In the genomic region with DNA sequence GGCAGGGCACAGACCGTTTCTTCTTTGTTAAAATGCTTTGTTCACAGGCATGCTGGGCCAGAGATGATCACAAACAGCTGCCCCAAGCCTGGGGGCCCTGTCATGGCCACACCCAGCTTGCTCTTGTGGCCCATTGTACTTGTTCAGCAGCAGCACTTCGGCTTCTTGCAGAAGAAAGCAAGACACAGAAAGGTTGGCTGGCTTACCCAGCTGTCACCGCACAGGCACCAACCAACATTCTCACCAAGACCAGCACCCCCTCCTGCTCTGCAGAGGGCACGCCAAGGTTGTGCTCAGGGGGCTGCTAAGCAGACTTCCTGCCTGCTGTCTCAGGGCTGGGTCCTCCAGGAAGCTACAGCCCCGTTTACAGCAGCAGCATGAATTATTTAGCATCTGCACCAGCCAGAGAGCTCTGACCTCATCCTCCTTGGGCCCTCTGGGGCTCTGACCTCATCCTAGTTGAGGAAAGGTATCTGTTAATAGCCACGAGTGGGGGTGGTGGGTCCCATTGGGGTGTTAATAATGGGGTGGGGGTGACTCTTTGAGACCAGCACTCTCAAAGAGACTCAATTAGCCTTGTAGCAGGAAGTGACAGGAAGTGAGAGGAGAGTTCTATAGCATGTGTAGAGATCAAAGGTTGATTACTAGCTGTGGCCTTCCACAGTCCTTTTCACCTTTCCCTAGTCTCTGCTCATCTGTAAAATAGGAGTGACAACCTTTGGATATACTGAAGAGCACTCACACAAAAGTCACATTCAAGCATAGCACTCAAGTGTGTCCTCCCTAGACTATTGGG, we compare ENCODE assay signal across 8 mouse cellular contexts. TPM values are rescaled to one million over a fixed set of nuclear protein-coding genes. Genes with fewer than 3 reads are reported as not detected.
A peak's percentile ranks its signal among the peaks of the same experiment; 100 is the strongest.
DNase-seq lines count a peak whose midpoint lies in the region; ATAC-seq and TF ChIP-seq lines count a peak whose summit lies in the region.

No protein-coding gene starts in this region.

- H3K27me3 ChIP-seq in heart, embryonic 13.5 days (replicated peaks): no peaks in the 10 kb centered on the region
- no peaks in the 10 kb centered on the region for H3K27me3 ChIP-seq in embryonic facial prominence, embryonic 13.5 days
- H3K27me3 ChIP-seq in midbrain, embryonic 14.5 days (ENCODE audit: control insufficient read depth, insufficient read depth, low read length): no peaks in the 10 kb centered on the region

- 22% methylated on average over 6 of the region's 6 CpGs for WGBS in heart, embryonic 13.5 days
- 17% methylated on average over 6 of the region's 6 CpGs for WGBS in embryonic facial prominence, embryonic 13.5 days
- WGBS in midbrain, embryonic 14.5 days: 13% methylated on average over 6 of the region's 6 CpGs

- DNase-seq in heart, adult 18-20 months: no peak
- DNase-seq in midbrain, embryonic 14.5 days: peak; percentile 33
- DNase-seq in left cerebral cortex, adult 2 months (ENCODE audit: extremely low spot score in 1 of 2, low spot score in 2 of 2): no peak
- no peak for DNase-seq in adrenal gland, postnatal 25 days

- peak overlapping the region; percentile 68 for H3K9ac ChIP-seq in heart, embryonic 13.5 days
- H3K9ac ChIP-seq in embryonic facial prominence, embryonic 13.5 days: no peak overlapping the region
- H3K9ac ChIP-seq in midbrain, embryonic 14.5 days (replicated peaks; ENCODE audit: low read length): no peak overlapping the region

- ATAC-seq in heart, embryonic 13.5 days (ENCODE audit: extremely low read depth, insufficient number of reproducible peaks, low FRiP score, low TSS enrichment): no peak
- peak; percentile 81 for ATAC-seq in CD4-positive, CD25-positive, alpha-beta regulatory T cell, adult 4 months
- no peak for ATAC-seq in embryonic facial prominence, embryonic 13.5 days (ENCODE audit: insufficient number of reproducible peaks, insufficient read depth, low FRiP score, low TSS enrichment, low read depth)
- ATAC-seq in midbrain, embryonic 14.5 days (ENCODE audit: low FRiP score, low TSS enrichment): no peak
- ATAC-seq in erythroid progenitor cell, adult 5-6 weeks (replicated peaks; ENCODE audit: low FRiP score, poor library complexity, severe bottlenecking): no peak

- H3K36me3 ChIP-seq in heart, embryonic 13.5 days: peaks cover 33% of the 10 kb centered on the region
- H3K36me3 ChIP-seq in embryonic facial prominence, embryonic 13.5 days: peaks cover 36% of the 10 kb centered on the region
- H3K36me3 ChIP-seq in midbrain, embryonic 14.5 days (ENCODE audit: control insufficient read depth, insufficient read depth, low read length): no peaks in the 10 kb centered on the region

- H3K27ac ChIP-seq in heart, embryonic 13.5 days (replicated peaks): peak overlapping the region; percentile 67
- H3K27ac ChIP-seq in embryonic facial prominence, embryonic 13.5 days: peak overlapping the region; percentile 69
- H3K27ac ChIP-seq in midbrain, embryonic 14.5 days (replicated peaks; ENCODE audit: low read depth, low read length): no peak overlapping the region
- H3K27ac ChIP-seq in left cerebral cortex, adult 2 months: no peak overlapping the region

- no peak overlapping the region for H3K4me3 ChIP-seq in heart, embryonic 13.5 days
- H3K4me3 ChIP-seq in embryonic facial prominence, embryonic 13.5 days: no peak overlapping the region
- H3K4me3 ChIP-seq in midbrain, embryonic 14.5 days (replicated peaks; ENCODE audit: low read depth, low read length): no peak overlapping the region
- no peak overlapping the region for H3K4me3 ChIP-seq in left cerebral cortex, adult 2 months

- peaks cover 35% of the 10 kb centered on the region for H3K4me1 ChIP-seq in heart, embryonic 13.5 days
- H3K4me1 ChIP-seq in embryonic facial prominence, embryonic 13.5 days: peaks cover 46% of the 10 kb centered on the region
- peaks cover 6% of the 10 kb centered on the region for H3K4me1 ChIP-seq in midbrain, embryonic 14.5 days (ENCODE audit: control insufficient read depth, insufficient read depth, low read length)

- H3K4me2 ChIP-seq in heart, embryonic 13.5 days: peak overlapping the region; percentile 5; the same call in 1 of the 2 replicates
- H3K4me2 ChIP-seq in embryonic facial prominence, embryonic 13.5 days: no peak overlapping the region
- no peak overlapping the region for H3K4me2 ChIP-seq in midbrain, embryonic 14.5 days (ENCODE audit: low read length)

- H3K9me3 ChIP-seq in heart, embryonic 13.5 days: no peaks in the 10 kb centered on the region
- H3K9me3 ChIP-seq in embryonic facial prominence, embryonic 13.5 days: no peaks in the 10 kb centered on the region
- no peaks in the 10 kb centered on the region for H3K9me3 ChIP-seq in midbrain, embryonic 14.5 days (ENCODE audit: control insufficient read depth, low read length)

- TF ChIP-seq CTCF in left cerebral cortex, adult 2 months (IDR thresholded peaks at IDR 0.05): no peak

- intact Hi-C loops in left cerebral cortex, adult 2 months (cut with DNase I): no loop called here

RNA-seq across cellular contexts. Expression of a gene that starts 16.6 kb away (rescaled TPM):
- 0.82 and 1.4 TPM in 2 replicates for polyA plus RNA-seq in heart, embryonic 13.5 days (2015; fragmentation: Nextera tagmentation; extraction: Ambion mirVana)
- total RNA-seq in heart, adult 18-20 months (2021): under 1 TPM; 0.62 to 0.98 TPM
- under 1 TPM; 0.11 to 0.37 TPM for polyA plus RNA-seq in CD4-positive, CD25-positive, alpha-beta regulatory T cell, adult 4 months (2017; shearing (Covaris generic))
- polyA plus RNA-seq in embryonic facial prominence, embryonic 13.5 days (2015; fragmentation: Nextera tagmentation; extraction: Ambion mirVana): 1.0 and 2.3 TPM in 2 replicates
- polyA plus RNA-seq in midbrain, embryonic 14.5 days (2014; fragmentation: Nextera tagmentation; extraction: Ambion mirVana): 0.72 and 1.7 TPM in 2 replicates
- 2.1 and 4.3 TPM in 2 replicates for total RNA-seq in erythroid progenitor cell, adult 5-6 weeks (2015; ENCODE audit: low replicate concordance)
- total RNA-seq in erythroid progenitor cell, adult 5-6 weeks (2017; ENCODE audit: low replicate concordance): 2.9 and 6.0 TPM in 2 replicates
- under 1 TPM; 0.56 to 0.84 TPM for total RNA-seq in left cerebral cortex, adult 2 months (2021)
- total RNA-seq in adrenal gland, postnatal 25 days (2021): 0.76 and 0.95 TPM in 2 replicates

RNA-seq across cellular contexts. Expression of a gene that starts 22.3 kb away (rescaled TPM):
- 20.6 and 20.7 TPM in 2 replicates for polyA plus RNA-seq in heart, embryonic 13.5 days (2015; fragmentation: Nextera tagmentation; extraction: Ambion mirVana)
- 1 to 10 TPM; 5.1 to 7.5 TPM for total RNA-seq in heart, adult 18-20 months (2021)
- polyA plus RNA-seq in CD4-positive, CD25-positive, alpha-beta regulatory T cell, adult 4 months (2017; shearing (Covaris generic)): not detected
- polyA plus RNA-seq in embryonic facial prominence, embryonic 13.5 days (2015; fragmentation: Nextera tagmentation; extraction: Ambion mirVana): 44.4 and 44.8 TPM in 2 replicates
- 2.1 and 7.0 TPM in 2 replicates for polyA plus RNA-seq in midbrain, embryonic 14.5 days (2014; fragmentation: Nextera tagmentation; extraction: Ambion mirVana)
- not detected in 2 replicates for total RNA-seq in erythroid progenitor cell, adult 5-6 weeks (2015; ENCODE audit: low replicate concordance)
- not detected in 2 replicates for total RNA-seq in erythroid progenitor cell, adult 5-6 weeks (2017; ENCODE audit: low replicate concordance)
- total RNA-seq in left cerebral cortex, adult 2 months (2021): 1 to 10 TPM; 4.0 to 5.4 TPM
- total RNA-seq in adrenal gland, postnatal 25 days (2021): 5.4 and 13.9 TPM in 2 replicates

Comparison
In these comparisons a context has a peak if more than half of its experiments do, and no peak if none do; other contexts are left out.
1. H3K27ac ChIP-seq: peak in heart, embryonic 13.5 days (single experiment) and embryonic facial prominence, embryonic 13.5 days (single experiment); none in midbrain, embryonic 14.5 days (single experiment) and left cerebral cortex, adult 2 months (single experiment).